Mouse (Mus musculus): ENCODE results near the gene Abhd17b. TPM values are rescaled to one million over a fixed set of nuclear protein-coding genes. Genes with fewer than 3 reads are reported as not detected.
"Not testable (repeated sequence)": the region's sequence is repeated elsewhere in the genome, so short reads cannot be mapped to it uniquely, and the experiment has no call there.

Abhd17b gene
- polyA plus RNA-seq, 1 experiment from 2014 or later = 50.8 TPM

- Histone ChIP-seq H3K9ac (no peak overlapping the region), H3K27ac (no peak overlapping the region), H3K4me2 (replicated peaks) (no peak overlapping the region), H3K36me3 (replicated peaks; ENCODE audit: control insufficient read depth, insufficient read depth) (no peaks in the 10 kb centered on the region), H3K4me3 (replicated peaks; ENCODE audit: low read length) (no peak overlapping the region), H3K4me1 (replicated peaks; ENCODE audit: control insufficient read depth, insufficient read depth, low read length) (no peaks in the 10 kb centered on the region), H3K27me3 (ENCODE audit: control insufficient read depth, insufficient read depth, low read length) (no peaks in the 10 kb centered on the region), H3K9me3 (ENCODE audit: control insufficient read depth, low read length) (no peaks in the 10 kb centered on the region)
- DNase-seq (ENCODE audit: low spot score) (no peak), ATAC-seq (ENCODE audit: low FRiP score) (no peak)
- WGBS = 81% methylated on average over 6 of the region's 6 CpGs
Measured at GRCm38 (mm10) chr19:21626271-21626988, 26.6 kb upstream of the Abhd17b start.

GRCm38 (mm10) chr19:21628440-21628839, 24.5 kb upstream of the Abhd17b start:
- H3K36me3 ChIP-seq (replicated peaks; ENCODE audit: control insufficient read depth, insufficient read depth); H3K27me3 ChIP-seq (ENCODE audit: control insufficient read depth, insufficient read depth, low read length); H3K4me1 ChIP-seq (replicated peaks; ENCODE audit: control insufficient read depth, insufficient read depth, low read length); H3K4me2 ChIP-seq (replicated peaks); H3K9ac ChIP-seq; ATAC-seq (ENCODE audit: low FRiP score); H3K27ac ChIP-seq; DNase-seq (ENCODE audit: low spot score); H3K9me3 ChIP-seq (ENCODE audit: control insufficient read depth, low read length); H3K4me3 ChIP-seq (replicated peaks; ENCODE audit: low read length): not testable (repeated sequence)
- 68% methylated on average over 9 of the region's 11 CpGs for WGBS

GRCm38 (mm10) chr19:21629030-21629429, 24.0 kb upstream of the Abhd17b start:
- 94% methylated on average over 1 of the region's 1 CpGs for WGBS
- Histone ChIP-seq H3K27ac (no peak overlapping the region), H3K9ac (no peak overlapping the region), H3K36me3 (replicated peaks; ENCODE audit: control insufficient read depth, insufficient read depth) (no peaks in the 10 kb centered on the region), H3K4me2 (replicated peaks) (no peak overlapping the region), H3K27me3 (ENCODE audit: control insufficient read depth, insufficient read depth, low read length) (no peaks in the 10 kb centered on the region), H3K4me1 (replicated peaks; ENCODE audit: control insufficient read depth, insufficient read depth, low read length) (no peaks in the 10 kb centered on the region), H3K4me3 (replicated peaks; ENCODE audit: low read length) (no peak overlapping the region), H3K9me3 (ENCODE audit: control insufficient read depth, low read length) (no peaks in the 10 kb centered on the region)
- DNase-seq (ENCODE audit: low spot score) = no peak
- no peak for ATAC-seq (ENCODE audit: low FRiP score)

- Histone ChIP-seq H3K27ac (no peak overlapping the region), H3K36me3 (replicated peaks; ENCODE audit: control insufficient read depth, insufficient read depth) (no peaks in the 10 kb centered on the region), H3K4me1 (replicated peaks; ENCODE audit: control insufficient read depth, insufficient read depth, low read length) (no peaks in the 10 kb centered on the region), H3K4me2 (replicated peaks) (no peak overlapping the region), H3K4me3 (replicated peaks; ENCODE audit: low read length) (no peak overlapping the region), H3K9me3 (ENCODE audit: control insufficient read depth, low read length) (no peaks in the 10 kb centered on the region), H3K9ac (no peak overlapping the region), H3K27me3 (ENCODE audit: control insufficient read depth, insufficient read depth, low read length) (no peaks in the 10 kb centered on the region)
- DNase-seq (ENCODE audit: low spot score) (no peak), ATAC-seq (ENCODE audit: low FRiP score) (no peak)
- WGBS = 40% methylated on average over 1 of the region's 1 CpGs
Measured at GRCm38 (mm10) chr19:21629501-21629900, 23.5 kb upstream of the Abhd17b start.

GRCm38 (mm10) chr19:21630656-21631331, 22.2 kb upstream of the Abhd17b start:
- Histone ChIP-seq H3K27me3 (ENCODE audit: control insufficient read depth, insufficient read depth, low read length) (no peaks in the 10 kb centered on the region), H3K4me3 (replicated peaks; ENCODE audit: low read length) (no peak overlapping the region), H3K9me3 (ENCODE audit: control insufficient read depth, low read length) (no peaks in the 10 kb centered on the region), H3K4me2 (replicated peaks) (no peak overlapping the region), H3K36me3 (replicated peaks; ENCODE audit: control insufficient read depth, insufficient read depth) (no peaks in the 10 kb centered on the region), H3K4me1 (replicated peaks; ENCODE audit: control insufficient read depth, insufficient read depth, low read length) (no peaks in the 10 kb centered on the region), H3K9ac (no peak overlapping the region), H3K27ac (0 out of 2 replicates have a peak overlapping the region, but pooled peaks have one; percentile 2)
- no peak for ATAC-seq (ENCODE audit: low FRiP score)
- 69% methylated on average over 14 of the region's 14 CpGs for WGBS
- no peak for DNase-seq (ENCODE audit: low spot score)

- Histone ChIP-seq H3K4me3 (replicated peaks; ENCODE audit: low read length) (no peak overlapping the region), H3K4me2 (replicated peaks) (no peak overlapping the region), H3K27me3 (ENCODE audit: control insufficient read depth, insufficient read depth, low read length) (no peaks in the 10 kb centered on the region), H3K9ac (no peak overlapping the region), H3K4me1 (replicated peaks; ENCODE audit: control insufficient read depth, insufficient read depth, low read length) (no peaks in the 10 kb centered on the region), H3K27ac (no peak overlapping the region), H3K36me3 (replicated peaks; ENCODE audit: control insufficient read depth, insufficient read depth) (no peaks in the 10 kb centered on the region), H3K9me3 (ENCODE audit: control insufficient read depth, low read length) (no peaks in the 10 kb centered on the region)
- ATAC-seq (ENCODE audit: low FRiP score) (no peak), DNase-seq (ENCODE audit: low spot score) (no peak)
- 91% methylated on average over 2 of the region's 2 CpGs for WGBS
Measured at GRCm38 (mm10) chr19:21635406-21635805, 17.6 kb upstream of the Abhd17b start.

GRCm38 (mm10) chr19:21636907-21637306, 16.1 kb upstream of the Abhd17b start:
- ATAC-seq (ENCODE audit: low FRiP score) (no peak), DNase-seq (ENCODE audit: low spot score) (no peak)
- H3K4me2 ChIP-seq (replicated peaks) = no peak overlapping the region
- 83% methylated on average over 3 of the region's 3 CpGs for WGBS
- no peaks in the 10 kb centered on the region for H3K27me3 ChIP-seq (ENCODE audit: control insufficient read depth, insufficient read depth, low read length)
- no peak overlapping the region for H3K4me3 ChIP-seq (replicated peaks; ENCODE audit: low read length)
- H3K36me3 ChIP-seq (replicated peaks; ENCODE audit: control insufficient read depth, insufficient read depth) = no peaks in the 10 kb centered on the region
- no peak overlapping the region for H3K27ac ChIP-seq
- H3K9ac ChIP-seq = no peak overlapping the region
- H3K4me1 ChIP-seq (replicated peaks; ENCODE audit: control insufficient read depth, insufficient read depth, low read length) = no peaks in the 10 kb centered on the region
- no peaks in the 10 kb centered on the region for H3K9me3 ChIP-seq (ENCODE audit: control insufficient read depth, low read length)

GRCm38 (mm10) chr19:21637672-21638071, 15.3 kb upstream of the Abhd17b start:
- Histone ChIP-seq H3K36me3 (replicated peaks; ENCODE audit: control insufficient read depth, insufficient read depth) (no peaks in the 10 kb centered on the region), H3K27ac (no peak overlapping the region), H3K4me2 (replicated peaks) (no peak overlapping the region), H3K4me1 (replicated peaks; ENCODE audit: control insufficient read depth, insufficient read depth, low read length) (no peaks in the 10 kb centered on the region), H3K4me3 (replicated peaks; ENCODE audit: low read length) (no peak overlapping the region), H3K9me3 (ENCODE audit: control insufficient read depth, low read length) (no peaks in the 10 kb centered on the region), H3K9ac (no peak overlapping the region), H3K27me3 (ENCODE audit: control insufficient read depth, insufficient read depth, low read length) (no peaks in the 10 kb centered on the region)
- no peak for ATAC-seq (ENCODE audit: low FRiP score)
- no peak for DNase-seq (ENCODE audit: low spot score)
- WGBS = 90% methylated on average over 7 of the region's 7 CpGs

GRCm38 (mm10) chr19:21643935-21644334, 9.1 kb upstream of the Abhd17b start:
- no peak overlapping the region for H3K9ac ChIP-seq
- H3K9me3 ChIP-seq (ENCODE audit: control insufficient read depth, low read length) = no peaks in the 10 kb centered on the region
- ATAC-seq (ENCODE audit: low FRiP score) (no peak), DNase-seq (ENCODE audit: low spot score) (no peak)
- H3K4me3 ChIP-seq (replicated peaks; ENCODE audit: low read length) = no peak overlapping the region
- no peaks in the 10 kb centered on the region for H3K36me3 ChIP-seq (replicated peaks; ENCODE audit: control insufficient read depth, insufficient read depth)
- H3K27me3 ChIP-seq (ENCODE audit: control insufficient read depth, insufficient read depth, low read length) = no peaks in the 10 kb centered on the region
- 86% methylated on average over 1 of the region's 1 CpGs for WGBS
- no peaks in the 10 kb centered on the region; the same call in 1 of the 2 replicates for H3K4me1 ChIP-seq (replicated peaks; ENCODE audit: control insufficient read depth, insufficient read depth, low read length)
- no peak overlapping the region for H3K4me2 ChIP-seq (replicated peaks)
- H3K27ac ChIP-seq = no peak overlapping the region
